Mouse (Mus musculus) frontal cortex, postnatal 14 days (tissue): ENCODE results near the gene Tbp.

Experiments
- DNase-seq, 2 experiments: peaks; one replicate each; pipeline ENCODE4 v3.0.0; 2022; ENCODE audit warnings: low spot score in 2 of 2

The Tbp gene

GRCm38 (mm10) chr17:15499656-15500394, at the start of gene Tbp, which contains the start of gene Psmb1:
Gene Tbp, plus strand, starts transcription at chr17:15499888.
Gene Psmb1, minus strand, starts transcription at chr17:15499751.
- DNase-seq = peak; percentile 95

GRCm38 (mm10) chr17:15455203-15455602, 44.5 kb upstream of the Tbp start:
- DNase-seq = no peak

GRCm38 (mm10) chr17:15456595-15456994, 43.1 kb upstream of the Tbp start:
- no peak for DNase-seq

GRCm38 (mm10) chr17:15459761-15460160, 39.9 kb upstream of the Tbp start:
- no peak for DNase-seq

GRCm38 (mm10) chr17:15461921-15462495, 37.7 kb upstream of the Tbp start:
- no peak for DNase-seq

GRCm38 (mm10) chr17:15467669-15468068, 32.0 kb upstream of the Tbp start:
- peak in 1 of 2 experiments; percentile 53 for DNase-seq

- DNase-seq = no peak
Observed at GRCm38 (mm10) chr17:15472671-15473070, 27.0 kb upstream of the Tbp start.

GRCm38 (mm10) chr17:15490542-15490941, 9.1 kb upstream of the Tbp start:
- no peak for DNase-seq

- DNase-seq = peak; percentile 90 to 96
Observed at GRCm38 (mm10) chr17:15497882-15498752, 1.6 kb upstream of the Tbp start.

- DNase-seq = no peak
Observed at GRCm38 (mm10) chr17:15498753-15499113, 955 bp upstream of the Tbp start.

- no peak for DNase-seq
Observed at GRCm38 (mm10) chr17:15510694-15511093, 11.0 kb downstream of the Tbp start.

- DNase-seq = no peak
Observed at GRCm38 (mm10) chr17:15517776-15518175, 18.1 kb downstream of the Tbp start.

- DNase-seq = no peak
Observed at GRCm38 (mm10) chr17:15518186-15518585, 18.5 kb downstream of the Tbp start.

- DNase-seq = no peak
Observed at GRCm38 (mm10) chr17:15518766-15519165, 19.1 kb downstream of the Tbp start.

GRCm38 (mm10) chr17:15526304-15526703, 26.6 kb downstream of the Tbp start:
- DNase-seq = no peak

- peak; percentile 80 to 89 for DNase-seq
Observed at GRCm38 (mm10) chr17:15526986-15527810, 27.5 kb downstream of the Tbp start, which contains the start of gene Pdcd2. Gene Pdcd2, minus strand, starts transcription at chr17:15527301.

- DNase-seq = no peak
Observed at GRCm38 (mm10) chr17:15527811-15528136, 28.1 kb downstream of the Tbp start.

GRCm38 (mm10) chr17:15528887-15529286, 29.2 kb downstream of the Tbp start:
- no peak for DNase-seq

GRCm38 (mm10) chr17:15530141-15530540, 30.5 kb downstream of the Tbp start:
- peak in 1 of 2 experiments; percentile 43 for DNase-seq

GRCm38 (mm10) chr17:15535162-15535800, 35.6 kb downstream of the Tbp start:
- DNase-seq = no peak

- no peak for DNase-seq
Observed at GRCm38 (mm10) chr17:15535943-15536342, 36.3 kb downstream of the Tbp start.
